Mouse (Mus musculus) kidney, postnatal 14 days (tissue): ENCODE measurements at regions not wholly inside any gene's neighbourhood (a gene's known extent, or its start where the extent isn't known, plus 50 kb on each side); places are given as distances from the start of the nearest gene placed in this dataset.
"Not testable (repeated sequence)": the region's sequence is repeated elsewhere in the genome, so short reads cannot be mapped to it uniquely, and the experiment has no call there.

ENCODE experiments used
- DNase-seq: peaks from one replicate; pipeline ENCODE4 v3.0.0; 2022; ENCODE audit warnings: mixed read lengths

- peak; percentile 40 for DNase-seq
These were observed 124.0 kb downstream of the Akain1 start for GRCm38 (mm10) chr17:69563165-69563564.

GRCm38 (mm10) chr17:69571070-69571669 is 132.0 kb downstream of the Akain1 start:
- not testable (repeated sequence) for DNase-seq

GRCm38 (mm10) chr17:69590553-69590952 is 151.4 kb downstream of the Akain1 start:
- DNase-seq = no peak

GRCm38 (mm10) chr17:69597773-69598295 is 158.7 kb downstream of the Akain1 start:
- DNase-seq = no peak

GRCm38 (mm10) chr17:69598461-69598860 is 159.3 kb downstream of the Akain1 start:
- DNase-seq = no peak

GRCm38 (mm10) chr17:69603596-69603995 is 164.5 kb downstream of the Akain1 start:
- no peak for DNase-seq

GRCm38 (mm10) chr17:69604698-69605097 is 165.6 kb downstream of the Akain1 start:
- no peak for DNase-seq

GRCm38 (mm10) chr17:69605458-69605857 is 166.3 kb downstream of the Akain1 start:
- no peak for DNase-seq

GRCm38 (mm10) chr17:69631411-69631810 is 192.3 kb downstream of the Akain1 start:
- no peak for DNase-seq

GRCm38 (mm10) chr17:69650496-69650895 is 211.4 kb downstream of the Akain1 start:
- DNase-seq = not testable (repeated sequence)

- no peak for DNase-seq
These were observed 215.5 kb downstream of the Akain1 start for GRCm38 (mm10) chr17:69654586-69654985.

GRCm38 (mm10) chr17:69672530-69672929 is 233.4 kb downstream of the Akain1 start:
- DNase-seq = no peak

- DNase-seq = no peak
These were observed 244.0 kb downstream of the Akain1 start for GRCm38 (mm10) chr17:69683091-69683490.

GRCm38 (mm10) chr17:69685625-69686257 is 246.6 kb downstream of the Akain1 start:
- no peak for DNase-seq

GRCm38 (mm10) chr17:69686383-69686782 is 247.3 kb downstream of the Akain1 start:
- no peak for DNase-seq

- DNase-seq = no peak
These were observed 256.2 kb downstream of the Akain1 start for GRCm38 (mm10) chr17:69695341-69695740.

- DNase-seq = no peak
These were observed 241.5 kb upstream of the Dlgap1 start for GRCm38 (mm10) chr17:69727325-69727724.

- DNase-seq = no peak
These were observed 235.9 kb upstream of the Dlgap1 start for GRCm38 (mm10) chr17:69732981-69733380.

- no peak for DNase-seq
These were observed 232.3 kb upstream of the Dlgap1 start for GRCm38 (mm10) chr17:69736379-69737096.

GRCm38 (mm10) chr17:69769002-69769421 is 199.9 kb upstream of the Dlgap1 start:
- no peak for DNase-seq

GRCm38 (mm10) chr17:69770046-69770445 is 198.8 kb upstream of the Dlgap1 start:
- DNase-seq = no peak

- DNase-seq = no peak
These were observed 187.7 kb upstream of the Dlgap1 start for GRCm38 (mm10) chr17:69781201-69781600.

GRCm38 (mm10) chr17:69786985-69787384 is 181.9 kb upstream of the Dlgap1 start:
- no peak for DNase-seq

- no peak for DNase-seq
These were observed 147.4 kb upstream of the Dlgap1 start for GRCm38 (mm10) chr17:69821473-69821872.
